In genomic region chr12:71016503-71017241, GRCm38 (mm10) we compare ENCODE assay signal across 7 mouse cellular contexts. TPM values are rescaled to one million over a fixed set of nuclear protein-coding genes. Genes with fewer than 3 reads are reported as not detected.
DNase-seq lines count a peak whose midpoint lies in the region; ATAC-seq lines count a peak whose summit lies in the region.

No protein-coding gene starts in this region.

- no peaks in the 10 kb centered on the region for H3K9me3 ChIP-seq in embryonic facial prominence, embryonic 15.5 days (replicated peaks)
- H3K9me3 ChIP-seq in limb, embryonic 10.5 days (replicated peaks) = no peaks in the 10 kb centered on the region
- no peaks in the 10 kb centered on the region for H3K9me3 ChIP-seq in midbrain, embryonic 12.5 days
- no peaks in the 10 kb centered on the region for H3K9me3 ChIP-seq in stomach, embryonic 14.5 days (ENCODE audit: control insufficient read depth, low read depth, low read length)

- intact Hi-C loops in heart, postnatal 14 days (cut with DNase I) = loop anchor here (2.0 to 5.0 kb wide), 2 partner anchors 36 to 48 kb away; no protein-coding TSS in a partner anchor

- peak overlapping the region; percentile 100 for H3K4me3 ChIP-seq in embryonic facial prominence, embryonic 15.5 days (replicated peaks)
- peak overlapping the region; percentile 94 for H3K4me3 ChIP-seq in limb, embryonic 10.5 days
- H3K4me3 ChIP-seq in midbrain, embryonic 12.5 days = peak overlapping the region; percentile 98
- H3K4me3 ChIP-seq in stomach, embryonic 14.5 days (ENCODE audit: low read depth, low read length) = peak overlapping the region; percentile 98

- no peaks in the 10 kb centered on the region for H3K27me3 ChIP-seq in embryonic facial prominence, embryonic 15.5 days
- no peaks in the 10 kb centered on the region for H3K27me3 ChIP-seq in limb, embryonic 10.5 days (ENCODE audit: low read depth, poor library complexity, severe bottlenecking)
- no peaks in the 10 kb centered on the region for H3K27me3 ChIP-seq in midbrain, embryonic 12.5 days
- H3K27me3 ChIP-seq in stomach, embryonic 14.5 days (ENCODE audit: control insufficient read depth, insufficient read depth, low read length) = no peaks in the 10 kb centered on the region

- 1% methylated on average over 50 of the region's 82 CpGs for WGBS in embryonic facial prominence, embryonic 15.5 days
- 1% methylated on average over 80 of the region's 82 CpGs for WGBS in limb, embryonic 10.5 days
- WGBS in midbrain, embryonic 12.5 days = 1% methylated on average over 49 of the region's 82 CpGs
- under 1% methylated on average over 48 of the region's 82 CpGs for WGBS in stomach, embryonic 14.5 days

- peak overlapping the region; percentile 98 for H3K27ac ChIP-seq in embryonic facial prominence, embryonic 15.5 days (replicated peaks)
- H3K27ac ChIP-seq in limb, embryonic 10.5 days = peak overlapping the region; percentile 93
- peak overlapping the region; percentile 97 for H3K27ac ChIP-seq in midbrain, embryonic 12.5 days (replicated peaks)
- H3K27ac ChIP-seq in stomach, embryonic 14.5 days (ENCODE audit: low read length) = peak overlapping the region; percentile 98

- peak overlapping the region; percentile 60 for H3K4me2 ChIP-seq in embryonic facial prominence, embryonic 15.5 days (replicated peaks)
- H3K4me2 ChIP-seq in midbrain, embryonic 12.5 days (replicated peaks) = peak overlapping the region; percentile 65
- peak overlapping the region; percentile 52 for H3K4me2 ChIP-seq in stomach, embryonic 14.5 days (replicated peaks; ENCODE audit: low read depth, low read length)

- H3K4me1 ChIP-seq in embryonic facial prominence, embryonic 15.5 days = peaks cover 20% of the 10 kb centered on the region
- H3K4me1 ChIP-seq in limb, embryonic 10.5 days = peaks cover 16% of the 10 kb centered on the region
- H3K4me1 ChIP-seq in midbrain, embryonic 12.5 days = peaks cover 26% of the 10 kb centered on the region
- peaks cover 3% of the 10 kb centered on the region; the same call in 1 of the 2 replicates for H3K4me1 ChIP-seq in stomach, embryonic 14.5 days (ENCODE audit: control insufficient read depth, insufficient read depth, low read length)

- peak; percentile 25 for ATAC-seq in embryonic facial prominence, embryonic 15.5 days (ENCODE audit: insufficient number of reproducible peaks, low FRiP score, low TSS enrichment, low read depth)
- peak; percentile 5; the same call in 1 of the 2 replicates for ATAC-seq in midbrain, embryonic 12.5 days (ENCODE audit: low FRiP score, low read depth)
- peak; percentile 25; the same call in 1 of the 2 replicates for ATAC-seq in stomach, embryonic 14.5 days (ENCODE audit: insufficient number of reproducible peaks, insufficient read depth, low FRiP score, low read depth)

- peak overlapping the region; percentile 91 for H3K9ac ChIP-seq in embryonic facial prominence, embryonic 15.5 days
- H3K9ac ChIP-seq in midbrain, embryonic 12.5 days (replicated peaks) = peak overlapping the region; percentile 90
- H3K9ac ChIP-seq in stomach, embryonic 14.5 days (replicated peaks; ENCODE audit: low read depth, low read length) = peak overlapping the region; percentile 67

- H3K36me3 ChIP-seq in embryonic facial prominence, embryonic 15.5 days = peaks cover 21% of the 10 kb centered on the region
- peaks cover 44% of the 10 kb centered on the region for H3K36me3 ChIP-seq in limb, embryonic 10.5 days
- H3K36me3 ChIP-seq in midbrain, embryonic 12.5 days = peaks cover 26% of the 10 kb centered on the region
- H3K36me3 ChIP-seq in stomach, embryonic 14.5 days (ENCODE audit: control insufficient read depth, insufficient read depth, low read length) = peaks cover 27% of the 10 kb centered on the region

- DNase-seq in ES-CJ7 (ENCODE audit: low read depth, low spot score) = peak; percentile 38
- DNase-seq in adrenal gland, adult 8-10 months = peak; percentile 31
- peak; percentile 57 to 72 for DNase-seq in heart, postnatal 14 days
- peak; percentile 64 for DNase-seq in limb, embryonic 10.5 days (ENCODE audit: low spot score)

RNA-seq across cellular contexts. Expression of gene Arid4a, which starts 0.9 kb away (rescaled TPM):
- total RNA-seq in adrenal gland, adult 8-10 months (2022) = 10 to 100 TPM; 20.6 to 32.2 (median 23.4) TPM
- polyA plus RNA-seq in embryonic facial prominence, embryonic 15.5 days (2015; fragmentation: Nextera tagmentation; extraction: Ambion mirVana) = 39.6 and 43.8 TPM in 2 replicates
- 10 to 100 TPM; 16.9 TPM for total RNA-seq in heart, postnatal 14 days (2021)
- 24.8 and 31.2 TPM in 2 replicates for polyA plus RNA-seq in limb, embryonic 10.5 days (2016; fragmentation: Nextera tagmentation; extraction: Ambion mirVana)
- 35.8 and 37.1 TPM in 2 replicates for polyA plus RNA-seq in midbrain, embryonic 12.5 days (2016; fragmentation: Nextera tagmentation; extraction: Ambion mirVana)
- 40.7 and 43.4 TPM in 2 replicates for polyA plus RNA-seq in stomach, embryonic 14.5 days (2014; fragmentation: Nextera tagmentation; extraction: Ambion mirVana)

RNA-seq across cellular contexts. Expression of gene Psma3, which starts 42.3 kb away (rescaled TPM):
- 100 to 1,000 TPM; 310 to 386 (median 323) TPM for total RNA-seq in adrenal gland, adult 8-10 months (2022)
- polyA plus RNA-seq in embryonic facial prominence, embryonic 15.5 days (2015; fragmentation: Nextera tagmentation; extraction: Ambion mirVana) = 518 and 555 TPM in 2 replicates
- total RNA-seq in heart, postnatal 14 days (2021) = 100 to 1,000 TPM; 218 to 231 TPM
- 656 and 733 TPM in 2 replicates for polyA plus RNA-seq in limb, embryonic 10.5 days (2016; fragmentation: Nextera tagmentation; extraction: Ambion mirVana)
- 533 and 555 TPM in 2 replicates for polyA plus RNA-seq in midbrain, embryonic 12.5 days (2016; fragmentation: Nextera tagmentation; extraction: Ambion mirVana)
- polyA plus RNA-seq in stomach, embryonic 14.5 days (2014; fragmentation: Nextera tagmentation; extraction: Ambion mirVana) = 587 and 595 TPM in 2 replicates

Comparison
In these comparisons a context has a peak if more than half of its experiments do, and no peak if none do; other contexts are left out.
1. Peak in every context shown above with its lines: DNase-seq, ATAC-seq, H3K4me3 ChIP-seq and H3K27ac ChIP-seq.